Mouse (Mus musculus): ENCODE measurements around the gene Als2cl. TPM values are rescaled to one million over a fixed set of nuclear protein-coding genes. Genes with fewer than 3 reads are reported as not detected.

Als2cl gene
- polyA plus RNA-seq (2017; shearing (Covaris generic)) = 10 to 100 TPM; 26.1 to 71.3 TPM

DNA sequence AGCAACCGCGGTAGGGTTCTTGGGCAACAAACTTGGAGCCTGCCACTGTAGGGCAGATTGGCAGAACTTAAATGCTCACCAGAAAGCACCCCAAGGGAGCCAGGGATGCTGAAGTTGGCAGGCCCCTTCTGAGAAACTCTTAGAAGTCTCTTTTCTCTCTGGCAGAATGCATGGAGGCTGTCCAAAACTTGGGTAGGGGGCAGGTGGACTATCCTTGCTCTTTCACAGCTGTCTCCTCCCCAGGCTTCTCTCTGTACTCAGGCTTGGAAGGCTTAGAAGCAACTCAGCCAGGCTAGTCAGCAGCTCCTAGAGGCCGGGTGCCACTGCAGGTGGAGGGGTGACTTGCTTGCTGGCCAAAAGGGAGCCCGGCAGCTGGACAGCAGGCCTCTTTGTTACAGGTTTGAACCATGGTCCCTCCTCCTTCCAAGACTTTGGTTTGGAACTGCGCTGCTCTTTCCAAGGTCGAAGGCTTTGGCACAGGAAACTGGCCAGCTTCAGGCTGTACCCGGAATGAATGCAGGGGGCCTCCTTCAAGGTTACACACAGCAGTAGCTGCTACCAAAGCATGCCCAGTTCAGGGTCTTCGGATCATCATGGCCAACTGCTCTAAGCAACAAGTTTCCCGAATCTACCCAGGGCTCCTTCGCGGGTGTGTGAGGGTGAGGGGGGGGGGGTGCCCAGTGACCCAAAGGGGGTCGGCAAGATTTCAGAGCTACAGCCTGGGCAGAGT is at the start of gene Als2cl:
TSS of gene Als2cl (plus strand) at position 680 of the 730 bp plus-strand sequence.

DNA sequence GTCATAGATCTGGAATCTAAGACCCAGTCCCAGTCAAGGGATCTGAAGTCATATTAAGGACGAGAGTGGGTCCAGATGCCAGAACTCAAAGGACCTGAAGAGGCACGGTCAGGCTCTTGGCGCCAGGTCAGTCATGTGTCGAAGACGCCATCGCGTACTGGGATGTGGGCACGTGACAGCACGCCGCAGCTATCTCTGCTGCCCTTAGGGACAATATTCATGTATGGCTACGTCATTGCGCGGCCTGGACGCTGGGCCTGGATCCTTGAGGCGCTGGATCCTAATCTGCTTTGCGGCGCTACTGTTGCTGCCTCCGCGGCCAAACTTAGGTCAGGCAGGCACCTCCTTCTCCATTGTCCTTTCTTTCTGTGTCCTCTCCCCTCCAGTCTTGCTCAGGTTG is 45.3 kb upstream of the Als2cl start, which contains the start of gene Prss45:
TSS of gene Prss45 (plus strand) at position 178 of the 400 bp plus-strand sequence.

DNA sequence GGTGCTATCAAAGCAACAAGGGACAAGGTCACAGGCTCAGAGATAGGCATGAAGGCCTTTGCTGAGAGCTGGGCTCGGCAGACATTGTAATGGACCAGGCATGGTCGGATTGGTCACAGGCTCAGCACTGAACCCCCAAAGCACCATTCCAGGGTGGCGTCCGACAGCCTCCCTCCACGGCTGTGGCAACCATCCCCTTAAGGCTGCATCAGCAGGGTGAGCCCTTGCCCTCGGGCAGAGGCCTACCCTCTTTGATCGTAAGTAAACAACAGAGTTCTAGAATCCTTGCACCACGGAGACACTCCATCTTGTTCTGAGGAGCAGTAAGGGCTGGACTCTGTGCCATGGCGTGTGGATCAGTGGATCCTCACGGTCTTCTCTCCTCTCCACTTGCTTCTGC is 35.5 kb upstream of the Als2cl start, which contains the start of gene Prss46:
TSS of gene Prss46 (plus strand) at position 301 of the 400 bp plus-strand sequence.

GRCm38 (mm10) chr9:110857781-110858472 is 21.7 kb upstream of the Als2cl start, which contains the start of gene Prss50:
Gene Prss50, plus strand, starts transcription at chr9:110857967.

GRCm38 (mm10) chr9:110879998-110880561 is 410 bp downstream of the Als2cl start, which contains the start of gene Tmie:
Gene Tmie, minus strand, starts transcription at chr9:110880113.

DNA sequence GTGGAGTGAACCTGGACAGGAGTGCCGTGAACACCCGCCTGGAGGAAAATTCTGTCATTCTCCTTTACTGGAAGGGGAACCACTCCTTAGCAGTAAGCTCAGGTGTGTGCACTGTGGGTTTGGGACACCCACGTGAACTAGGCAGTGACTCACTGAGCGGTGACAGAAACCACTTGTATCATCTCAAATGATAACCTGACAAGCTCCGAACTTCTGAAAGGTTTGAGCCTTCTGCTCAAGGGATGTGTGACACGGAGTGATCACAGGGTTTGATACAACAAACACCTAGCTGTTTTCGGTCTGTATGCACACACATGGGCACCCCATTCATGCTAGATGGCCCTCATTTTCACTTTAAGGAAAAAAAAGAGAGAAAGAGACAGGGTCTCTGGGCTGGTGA is 37.1 kb downstream of the Als2cl start, which contains the start of gene Fam240a:
TSS of gene Fam240a (minus strand) at position 76 of the 400 bp plus-strand sequence.

DNA sequence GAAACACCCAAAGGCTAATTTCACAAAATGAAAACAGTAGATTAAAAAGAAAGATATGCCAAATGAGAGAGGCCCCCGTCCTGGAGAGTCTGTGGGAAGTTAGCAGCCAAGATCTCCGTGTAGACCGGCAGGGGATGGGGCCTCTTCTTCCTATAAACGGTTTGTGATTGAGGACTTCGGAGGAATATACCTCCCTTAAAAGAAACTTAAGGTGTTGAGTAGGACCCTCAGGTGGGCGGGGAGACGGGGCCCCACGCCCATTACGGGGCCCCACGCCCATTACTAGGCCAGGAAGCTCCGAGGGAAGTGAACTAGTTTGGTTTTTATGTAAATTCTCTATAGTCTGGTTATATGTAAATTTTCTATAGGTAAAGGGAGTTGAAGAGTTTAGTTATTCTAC is 66.3 kb downstream of the Als2cl start, which contains the start of gene Tdgf1:
TSS of gene Tdgf1 (minus strand) at position 233 of the 400 bp plus-strand sequence.

Other genes starting within 250 kb of the Als2cl start
- 10 to 100 TPM; 56.2 to 73.8 TPM for gene Nbeal2, start 225.7 kb upstream of the Als2cl start, polyA plus RNA-seq (2017; shearing (Covaris generic))
- 100 to 1,000 TPM; 254 to 258 TPM for gene Ccdc12, start 223.4 kb upstream of the Als2cl start, polyA plus RNA-seq (2017; shearing (Covaris generic))
- not detected for gene Myl3, start 138.0 kb upstream of the Als2cl start, polyA plus RNA-seq (2017; shearing (Covaris generic))
- gene Pth1r, start 132.7 kb upstream of the Als2cl start, polyA plus RNA-seq (2017; shearing (Covaris generic)) = under 1 TPM; 0.07 to 0.29 TPM
- not detected for gene Prss42, start 81.7 kb upstream of the Als2cl start, polyA plus RNA-seq (2017; shearing (Covaris generic))
- 1 to 10 TPM in 1 of 2 experiments, under 1 TPM in 1; 0.34 to 2.1 TPM for gene Prss44, start 65.9 kb upstream of the Als2cl start, polyA plus RNA-seq (2017; shearing (Covaris generic))
- gene Prss43, start 53.2 kb upstream of the Als2cl start, polyA plus RNA-seq (2017; shearing (Covaris generic)) = 1 to 10 TPM in 1 of 2 experiments, under 1 TPM in 1; 0.18 to 1.1 TPM
- gene Prss45, start 45.3 kb upstream of the Als2cl start, polyA plus RNA-seq (2017; shearing (Covaris generic)) = under 1 TPM in 1 of 2 experiments, not detected in 1; 0.86 TPM
- gene Prss46, start 35.4 kb upstream of the Als2cl start, polyA plus RNA-seq (2017; shearing (Covaris generic)) = not detected
- 1 to 10 TPM in 1 of 2 experiments, not detected in 1; 4.2 TPM for gene Prss50, start 21.9 kb upstream of the Als2cl start, polyA plus RNA-seq (2017; shearing (Covaris generic))
- gene Tmie, start 243 bp downstream of the Als2cl start, polyA plus RNA-seq (2017; shearing (Covaris generic)) = 10 to 100 TPM in 1 of 2 experiments, 1 to 10 TPM in 1; 6.9 to 19.3 TPM
- gene Fam240a, start 37.0 kb downstream of the Als2cl start, polyA plus RNA-seq (2017; shearing (Covaris generic)) = under 1 TPM in 1 of 2 experiments, not detected in 1; 0.81 TPM
- 1 to 10 TPM in 1 of 2 experiments, under 1 TPM in 1; 0.45 to 4.4 TPM for gene Tdgf1, start 66.3 kb downstream of the Als2cl start, polyA plus RNA-seq (2017; shearing (Covaris generic))
- gene Lrrc2, start 71.7 kb downstream of the Als2cl start, polyA plus RNA-seq (2017; shearing (Covaris generic)) = under 1 TPM; 0.17 to 0.19 TPM
- gene Rtp3, start 110.7 kb downstream of the Als2cl start, polyA plus RNA-seq (2017; shearing (Covaris generic)) = not detected
- gene Ltf, start 139.4 kb downstream of the Als2cl start, polyA plus RNA-seq (2017; shearing (Covaris generic)) = under 1 TPM in 1 of 2 experiments, not detected in 1; 0.65 TPM
- gene Ccrl2, start 177.6 kb downstream of the Als2cl start, polyA plus RNA-seq (2017; shearing (Covaris generic)) = 10 to 100 TPM; 17.8 to 21.3 TPM
- 10 to 100 TPM; 34.5 to 43.2 TPM for gene Lrrfip2, start 237.7 kb downstream of the Als2cl start, polyA plus RNA-seq (2017; shearing (Covaris generic))

Measured in inflammation-experienced regulatory T-cells (primary cell).